In the genomic region with DNA sequence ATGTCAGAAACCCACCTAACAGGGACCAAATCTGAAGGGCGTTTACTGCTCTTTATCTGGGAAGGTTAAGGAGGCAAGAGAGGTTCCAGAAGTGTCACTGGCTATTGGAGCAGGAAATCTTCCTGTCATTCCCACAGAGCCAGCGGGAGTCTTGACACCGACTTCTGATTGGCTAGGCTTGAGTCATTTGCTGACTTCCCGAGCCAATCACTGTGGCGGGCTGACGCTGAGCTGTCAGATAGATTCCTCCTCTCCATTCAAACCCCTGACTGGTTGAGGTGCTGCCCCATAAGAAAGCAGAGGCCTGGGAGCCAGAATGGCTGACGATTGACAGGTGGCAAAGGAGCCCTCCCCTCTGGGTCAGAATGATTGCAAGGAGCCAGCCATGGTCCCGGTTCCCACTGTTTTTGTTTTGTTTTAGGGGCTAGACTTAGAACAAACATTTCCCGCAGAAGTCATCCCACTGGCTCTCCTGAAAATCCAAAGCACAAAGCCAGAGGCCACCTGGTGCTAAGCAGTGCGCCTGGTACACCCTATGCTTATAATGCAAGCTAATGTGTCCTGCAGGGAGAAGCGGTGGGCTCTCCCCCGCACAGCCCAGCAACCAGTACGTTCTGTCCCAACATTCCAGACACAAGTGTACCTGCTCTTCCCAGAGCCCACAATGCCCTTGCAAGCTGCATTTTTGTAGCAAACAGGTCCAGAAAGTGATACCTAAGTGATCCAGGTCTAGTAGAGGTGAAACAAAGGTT, we compare ENCODE assay signal across 9 mouse cellular contexts. TPM values are rescaled to one million over a fixed set of nuclear protein-coding genes. Genes with fewer than 3 reads are reported as not detected.
A peak's percentile ranks its signal among the peaks of the same experiment; 100 is the strongest.
DNase-seq lines count a peak whose midpoint lies in the region.
"Had no signal": no experiment of that assay in that cellular context is flagged by ENCODE, and none has a peak within 500 bp of the region (broad histone marks: within the 10 kb centered on the region; RNA-seq: fewer than 3 reads in every experiment).

No protein-coding gene starts in this region.

- H3K27ac ChIP-seq in forebrain, embryonic 10.5 days, result no peak overlapping the region
- H3K27ac ChIP-seq: left cerebral cortex, adult 2 months had no signal

- intact Hi-C loops in left cerebral cortex, postnatal 10 days (cut with DNase I), result no loop called here

- no peaks in the 10 kb centered on the region for H3K9me3 ChIP-seq in forebrain, embryonic 10.5 days

- no peaks in the 10 kb centered on the region for H3K36me3 ChIP-seq in forebrain, embryonic 10.5 days (replicated peaks)

- DNase-seq in adrenal gland, adult (ENCODE audit: inconsistent age in 2 of 2, low spot score in 1 of 2), result peak; percentile 65 to 80
- DNase-seq in adrenal gland, adult 18-20 months (ENCODE audit: low spot score in 2 of 2), result no peak
- DNase-seq in adrenal gland, adult 8-10 months, result peak; percentile 52
- peak; percentile 34 for DNase-seq in forebrain, embryonic 10.5 days (ENCODE audit: extremely low spot score, low spot score)
- peak; percentile 31 for DNase-seq in kidney, adult 18-20 months
- peak; percentile 24 for DNase-seq in lung, postnatal 25 days (ENCODE audit: low spot score)
- no peak for DNase-seq in left cerebral cortex, postnatal 10 days (ENCODE audit: extremely low spot score in 1 of 2, low spot score in 2 of 2)
- DNase-seq in yolk sac, embryonic 10.5 days (ENCODE audit: low spot score), result no peak

- no peaks in the 10 kb centered on the region for H3K27me3 ChIP-seq in forebrain, embryonic 10.5 days (ENCODE audit: poor library complexity, severe bottlenecking)

- WGBS in forebrain, embryonic 10.5 days, result 38% methylated on average over 13 of the region's 13 CpGs

- H3K4me3 ChIP-seq in forebrain, embryonic 10.5 days, result peak overlapping the region; percentile 18; the same call in 1 of the 2 replicates
- H3K4me3 ChIP-seq: left cerebral cortex, adult 2 months had no signal

- H3K4me1 ChIP-seq in forebrain, embryonic 10.5 days, result peaks cover 23% of the 10 kb centered on the region

RNA-seq across cellular contexts. Expression of a gene that starts 22.9 kb away (rescaled TPM):
- 1 to 10 TPM in 1 of 2 experiments, under 1 TPM in 1; 0.66 to 1.2 TPM for total RNA-seq in adrenal gland, adult 18-20 months (2021)
- total RNA-seq in adrenal gland, adult 8-10 months (2022), result 1 to 10 TPM; 1.3 to 4.4 (median 3.3) TPM
- 1.2 and 1.5 TPM in 2 replicates for polyA plus RNA-seq in forebrain, embryonic 10.5 days (2016; fragmentation: Nextera tagmentation; extraction: Ambion mirVana)
- total RNA-seq in left cerebral cortex, postnatal 10 days (2021), result 10 to 100 TPM; 56.0 to 56.7 TPM

RNA-seq across cellular contexts. Expression of a gene that starts 32.4 kb away (rescaled TPM):
- total RNA-seq in adrenal gland, adult 18-20 months (2021), result 10 to 100 TPM; 19.1 to 25.8 TPM
- total RNA-seq in adrenal gland, adult 8-10 months (2022), result 10 to 100 TPM; 24.2 to 40.1 (median 32.6) TPM
- polyA plus RNA-seq in forebrain, embryonic 10.5 days (2016; fragmentation: Nextera tagmentation; extraction: Ambion mirVana), result 7.6 and 8.1 TPM in 2 replicates
- 10 to 100 TPM; 30.3 to 32.6 TPM for total RNA-seq in left cerebral cortex, postnatal 10 days (2021)

RNA-seq across cellular contexts. Expression of a gene that starts 41.4 kb away (rescaled TPM):
- 10 to 100 TPM; 22.2 to 68.8 TPM for total RNA-seq in adrenal gland, adult 18-20 months (2021)
- 10 to 100 TPM in 3 of 4 experiments, 1 to 10 TPM in 1; 9.8 to 22.3 (median 14.5) TPM for total RNA-seq in adrenal gland, adult 8-10 months (2022)
- 8.3 and 10.4 TPM in 2 replicates for polyA plus RNA-seq in forebrain, embryonic 10.5 days (2016; fragmentation: Nextera tagmentation; extraction: Ambion mirVana)
- total RNA-seq in left cerebral cortex, postnatal 10 days (2021), result 10 to 100 TPM; 19.5 to 23.2 TPM

RNA-seq across cellular contexts. Expression of a gene that starts 59.6 kb away (rescaled TPM):
- 10 to 100 TPM; 20.7 to 21.1 TPM for total RNA-seq in adrenal gland, adult 18-20 months (2021)
- total RNA-seq in adrenal gland, adult 8-10 months (2022), result 10 to 100 TPM; 23.3 to 33.3 (median 28.0) TPM
- polyA plus RNA-seq in forebrain, embryonic 10.5 days (2016; fragmentation: Nextera tagmentation; extraction: Ambion mirVana), result 80.5 and 84.6 TPM in 2 replicates
- 10 to 100 TPM; 37.9 to 38.9 TPM for total RNA-seq in left cerebral cortex, postnatal 10 days (2021)

Comparison
In these comparisons a context has a peak if more than half of its experiments do, and no peak if none do; other contexts are left out.
1. DNase-seq: peak in adrenal gland, adult (2 of 2), adrenal gland, adult 8-10 months (single experiment), forebrain, embryonic 10.5 days (single experiment), kidney, adult 18-20 months (single experiment) and lung, postnatal 25 days (single experiment); none in adrenal gland, adult 18-20 months (0 of 2), left cerebral cortex, postnatal 10 days (0 of 2) and yolk sac, embryonic 10.5 days (single experiment).
2. RNA of a gene that starts 22.9 kb away (total RNA-seq): 56.0 to 56.7 TPM in left cerebral cortex, postnatal 10 days; 1.3 to 4.4 TPM in adrenal gland, adult 8-10 months and 0.66 to 1.2 TPM in adrenal gland, adult 18-20 months; every median in the first group is over 10 times any median in the second.